Mouse (Mus musculus): Measurements from ENCODE around the gene Ank.
A peak's percentile ranks its signal among the peaks of the same experiment; 100 is the strongest.
"Not testable (repeated sequence)": the region's sequence is repeated elsewhere in the genome, so short reads cannot be mapped to it uniquely, and the experiment has no call there.

Ank gene

DNA sequence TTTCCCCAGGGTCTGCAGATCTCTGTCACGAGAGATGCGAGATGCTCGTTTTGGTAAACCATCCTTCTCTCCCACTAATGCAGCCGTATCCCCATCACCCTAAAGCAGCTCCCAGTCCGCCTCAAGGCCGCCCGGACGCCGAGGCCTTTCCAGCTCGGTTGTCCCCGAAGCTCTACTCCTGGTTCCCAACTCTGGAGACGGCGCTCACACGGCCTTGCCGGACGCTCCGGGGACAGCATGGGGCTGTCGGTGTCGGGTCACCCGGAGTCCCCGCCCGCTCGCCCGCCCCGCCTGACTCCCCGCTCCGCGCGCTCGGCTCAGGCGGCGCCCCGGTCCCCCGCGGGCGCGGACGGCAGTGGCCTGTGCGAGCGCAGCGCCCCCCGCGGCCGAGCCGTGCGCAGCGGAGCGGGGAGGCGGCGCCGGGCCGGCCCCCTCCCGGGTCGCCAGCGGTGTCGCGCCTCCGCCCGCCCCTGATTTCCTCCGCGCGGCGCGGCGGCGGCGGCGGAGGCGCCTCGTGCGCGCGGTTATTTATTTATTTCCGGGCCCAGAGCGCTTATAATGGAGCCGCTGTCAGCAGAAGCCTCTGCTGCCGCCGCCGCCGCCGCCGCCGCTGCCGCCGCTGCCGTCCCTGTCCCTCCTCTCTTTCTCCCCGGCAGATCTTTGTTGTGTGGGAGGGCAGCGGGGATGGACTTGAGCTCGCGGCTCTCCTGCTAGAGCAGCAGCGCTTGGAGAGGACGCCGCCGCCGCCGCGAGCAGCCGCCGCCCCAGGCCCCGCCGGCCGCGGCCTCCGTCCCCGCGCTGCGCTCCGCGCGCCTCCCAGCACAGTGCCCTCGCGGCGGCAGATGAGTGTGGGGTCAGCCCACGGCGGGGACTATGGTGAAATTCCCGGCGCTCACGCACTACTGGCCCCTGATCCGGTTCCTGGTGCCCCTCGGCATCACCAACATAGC is at the start of gene Ank:
Gene Ank (plus strand): TSS at position 547 of the 950 bp plus-strand sequence.
- DNase-seq, result peak; percentile 87 to 93

DNA sequence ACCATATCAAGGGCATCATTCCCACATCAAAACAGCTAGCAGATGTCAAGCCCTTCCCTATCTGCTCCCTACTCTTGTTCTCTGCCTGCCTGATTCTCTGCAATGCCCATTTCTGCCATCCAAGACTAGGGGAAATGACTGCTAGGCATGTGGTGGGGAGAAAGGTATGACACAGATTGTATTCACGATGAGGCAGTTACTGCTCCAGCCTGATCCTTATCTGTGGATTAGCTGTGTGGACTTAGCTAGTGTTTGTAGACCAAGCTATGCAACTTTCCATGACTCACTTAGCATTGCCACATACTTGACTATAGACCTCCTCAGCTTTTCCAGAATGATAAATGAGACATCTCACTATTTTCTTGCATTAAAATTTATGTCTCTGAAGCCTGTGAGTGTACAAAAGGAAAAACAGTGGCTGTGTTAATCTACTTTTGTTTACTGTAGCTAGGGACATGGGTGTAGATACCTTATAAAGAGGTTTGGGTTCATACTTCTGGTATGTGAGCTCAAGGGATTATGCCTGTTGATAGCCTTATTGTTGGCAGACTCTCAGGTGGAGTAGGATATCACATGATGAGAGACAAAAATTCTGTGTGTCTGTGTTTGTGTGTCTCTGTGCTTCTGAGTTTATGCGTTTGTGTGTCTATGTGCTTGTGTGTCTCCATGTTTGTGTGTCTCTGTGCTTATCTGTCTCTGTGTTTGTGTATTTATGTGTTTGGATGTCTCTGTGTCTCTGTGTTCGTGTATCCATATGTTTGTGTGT is 47.7 kb upstream of the Ank start:
- no peak for DNase-seq

DNA sequence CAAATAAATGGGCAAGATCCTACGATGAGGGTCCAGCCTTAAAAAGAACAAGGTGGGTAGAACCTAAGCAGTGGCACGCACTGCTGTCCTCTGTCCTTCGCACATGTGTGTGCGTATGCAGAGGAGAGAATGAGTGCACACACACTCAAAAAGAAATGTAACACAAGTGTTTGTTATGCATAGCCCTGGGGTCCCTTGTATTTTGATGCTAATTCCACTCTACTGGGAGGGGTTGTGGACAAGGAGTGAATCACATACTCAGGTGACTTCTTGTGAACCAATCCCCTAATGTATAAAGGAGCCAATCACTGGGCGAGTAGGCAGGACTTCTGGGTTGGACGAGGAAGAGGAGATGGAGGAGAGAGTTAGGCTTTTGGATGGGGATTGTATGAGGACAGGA is 44.9 kb upstream of the Ank start:
- no peak for DNase-seq

DNA sequence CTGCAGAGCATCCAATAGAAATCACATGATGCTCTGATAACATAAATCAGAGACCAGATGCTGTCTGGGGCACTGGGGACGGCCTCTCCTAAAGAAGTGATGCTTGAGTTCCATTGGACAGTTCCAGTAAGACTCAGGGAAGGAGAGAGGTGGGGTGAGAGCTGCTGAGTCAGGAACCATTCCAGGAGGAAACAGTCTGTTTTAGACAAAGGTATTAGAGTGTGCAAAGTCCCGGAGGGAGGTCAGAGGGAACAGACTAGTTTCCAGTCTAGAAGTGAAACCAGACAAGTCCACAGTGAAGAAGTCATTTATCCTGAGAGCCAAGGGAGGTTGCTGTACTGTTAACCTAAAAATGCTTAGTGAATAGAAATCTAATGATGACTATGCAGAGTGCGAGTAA is 38.9 kb upstream of the Ank start:
- no peak for DNase-seq

DNA sequence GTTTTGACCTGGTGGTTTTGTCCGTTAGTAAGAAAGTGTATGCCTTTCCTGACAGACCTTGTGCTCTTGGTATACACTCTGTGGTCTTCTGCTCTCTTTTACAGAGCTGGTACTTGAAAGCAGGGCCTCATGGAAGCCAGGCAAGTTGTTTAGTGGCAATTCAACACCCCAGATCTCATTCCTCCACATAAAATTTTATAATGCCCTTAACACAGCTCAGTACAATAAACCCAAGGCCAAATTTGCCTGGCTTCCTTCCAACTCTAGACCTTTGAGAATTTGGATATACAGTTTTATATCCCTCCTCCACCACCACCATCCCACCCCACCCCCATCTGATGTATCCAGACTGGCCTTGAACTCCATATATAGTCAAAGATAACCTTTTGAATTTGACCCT is 36.2 kb upstream of the Ank start:
- DNase-seq, result no peak

DNA sequence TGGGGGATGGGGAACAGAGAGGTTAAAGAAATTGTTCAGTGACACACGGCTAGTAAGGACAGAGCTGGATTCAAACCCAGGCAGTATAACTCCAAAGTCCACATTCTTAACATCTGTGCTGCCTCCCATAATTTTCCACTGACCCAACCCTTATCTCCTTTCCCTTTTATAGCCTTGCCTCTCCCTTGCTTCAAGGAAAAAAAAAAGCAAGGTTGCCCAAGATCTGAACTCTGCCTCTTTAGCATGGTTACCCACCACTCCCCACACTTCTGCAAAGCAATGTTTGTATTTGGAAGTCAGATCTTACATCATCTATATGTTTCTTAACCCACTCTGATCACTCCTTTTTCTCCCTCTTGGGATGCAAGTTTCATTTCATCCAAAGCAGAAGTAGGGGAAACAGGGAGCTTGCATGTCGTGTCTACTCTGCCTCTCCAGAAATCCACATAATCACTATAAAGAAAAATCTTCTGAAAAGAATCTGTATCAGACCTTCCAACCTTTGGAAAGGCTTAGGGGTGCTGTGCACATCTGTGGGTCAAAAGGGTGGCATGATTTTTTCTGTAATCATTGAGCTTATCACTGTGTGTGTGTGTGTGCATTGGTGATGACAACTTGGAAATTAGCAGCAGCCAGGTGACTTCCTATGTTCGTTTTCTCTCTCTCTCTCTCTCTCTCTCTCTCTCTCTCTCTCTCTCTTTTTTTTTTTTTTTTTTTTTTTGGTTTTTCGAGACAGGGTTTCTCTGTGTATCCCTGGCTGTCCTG is 33.4 kb upstream of the Ank start:
- DNase-seq, result no peak

DNA sequence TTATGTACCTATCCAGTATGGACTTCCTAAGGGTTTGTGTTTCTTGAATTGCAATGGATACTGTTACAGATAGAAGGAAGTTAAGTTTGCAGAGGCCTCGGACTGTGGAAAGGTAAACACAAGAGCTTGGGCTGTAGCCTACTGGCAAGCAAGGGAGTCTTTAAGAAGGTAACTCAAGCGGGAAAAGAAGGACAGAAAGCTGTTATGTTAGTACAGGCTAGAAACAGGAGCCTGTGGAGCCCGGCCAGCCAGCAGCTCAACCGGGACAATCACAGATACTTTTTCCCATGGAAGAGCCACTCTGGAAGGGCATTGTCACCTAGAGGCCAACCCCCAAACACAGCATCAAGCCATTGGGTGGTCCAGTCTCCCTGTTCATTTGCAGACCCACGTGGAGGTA is 31.1 kb upstream of the Ank start:
- DNase-seq, result no peak

DNA sequence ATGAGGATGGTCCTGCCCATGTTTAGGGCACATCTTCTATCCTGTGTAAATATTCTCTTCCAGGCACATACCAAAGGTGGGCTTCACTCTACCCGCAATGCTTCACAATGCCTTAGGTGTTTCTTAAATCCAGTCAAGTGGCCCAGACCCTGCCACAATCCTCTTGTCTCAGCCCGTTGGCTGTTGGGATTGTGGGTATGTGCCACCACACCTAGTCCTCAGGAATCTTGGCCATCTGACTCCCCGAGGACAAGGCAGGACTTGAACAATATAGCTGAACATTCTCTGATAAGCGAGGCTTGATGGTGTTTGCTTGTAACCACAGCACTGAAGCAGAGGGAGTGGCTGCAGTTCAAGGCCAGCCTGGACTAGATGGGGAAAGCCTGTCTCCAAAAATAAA is 30.3 kb upstream of the Ank start:
- DNase-seq, result no peak

DNA sequence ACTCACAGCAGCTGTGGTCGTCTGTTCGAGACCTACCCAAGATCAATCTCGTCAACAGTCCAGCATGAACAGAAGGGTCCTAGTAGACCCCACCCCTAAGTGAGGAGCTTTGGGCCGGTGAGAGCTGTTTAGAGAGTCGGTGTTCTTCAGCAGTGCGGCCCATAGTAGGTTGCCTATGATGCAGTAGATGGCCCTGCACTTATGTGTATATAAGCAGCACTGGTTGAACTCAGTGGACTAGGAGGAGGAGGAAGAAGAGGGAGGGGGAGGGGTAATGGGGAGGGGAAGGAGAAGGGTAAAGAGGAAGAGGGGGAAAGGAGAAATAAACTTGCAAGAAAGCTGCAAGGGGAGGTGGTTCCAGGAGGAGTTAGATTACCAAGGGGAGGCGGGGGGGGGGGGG is 25.4 kb upstream of the Ank start:
- no peak for DNase-seq

DNA sequence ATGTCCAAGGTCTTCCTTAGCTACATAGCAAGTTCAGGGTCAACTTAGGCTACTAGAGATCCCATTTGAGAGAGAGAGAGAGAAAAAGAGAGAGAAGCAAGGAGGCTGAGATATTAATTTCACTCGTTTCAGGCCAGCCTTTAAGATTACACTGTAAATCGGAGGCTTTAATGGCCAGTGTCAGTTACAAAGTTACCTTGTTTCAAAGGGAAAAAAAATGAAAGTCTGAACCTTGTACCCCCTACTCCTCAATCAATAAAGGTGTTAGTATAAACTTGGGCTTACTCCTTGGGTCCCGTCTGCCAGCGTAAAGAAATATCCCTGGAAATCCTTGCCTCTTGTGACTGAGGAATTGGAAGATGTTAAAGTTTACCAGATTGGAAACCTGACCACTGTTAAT is 24.9 kb upstream of the Ank start:
- DNase-seq, result no peak

DNA sequence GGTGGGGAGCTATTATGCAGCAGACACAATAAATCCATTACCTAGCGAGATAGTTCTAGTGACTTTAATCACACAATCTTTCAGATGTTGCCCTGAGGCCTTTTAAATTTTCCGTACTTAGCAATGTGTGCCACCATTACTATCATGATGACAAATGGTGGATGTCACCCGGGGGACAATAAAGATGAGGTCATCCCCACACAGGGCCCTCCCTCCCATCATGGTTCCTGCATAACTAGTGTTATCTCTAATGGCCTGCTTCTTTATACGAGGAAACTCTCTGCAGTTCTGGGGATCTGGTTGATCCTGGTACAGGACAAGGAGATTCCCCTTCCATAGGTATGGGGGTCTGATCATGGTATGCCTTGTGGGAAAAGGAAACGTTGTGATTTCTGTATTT is 24.5 kb upstream of the Ank start:
- no peak for DNase-seq

DNA sequence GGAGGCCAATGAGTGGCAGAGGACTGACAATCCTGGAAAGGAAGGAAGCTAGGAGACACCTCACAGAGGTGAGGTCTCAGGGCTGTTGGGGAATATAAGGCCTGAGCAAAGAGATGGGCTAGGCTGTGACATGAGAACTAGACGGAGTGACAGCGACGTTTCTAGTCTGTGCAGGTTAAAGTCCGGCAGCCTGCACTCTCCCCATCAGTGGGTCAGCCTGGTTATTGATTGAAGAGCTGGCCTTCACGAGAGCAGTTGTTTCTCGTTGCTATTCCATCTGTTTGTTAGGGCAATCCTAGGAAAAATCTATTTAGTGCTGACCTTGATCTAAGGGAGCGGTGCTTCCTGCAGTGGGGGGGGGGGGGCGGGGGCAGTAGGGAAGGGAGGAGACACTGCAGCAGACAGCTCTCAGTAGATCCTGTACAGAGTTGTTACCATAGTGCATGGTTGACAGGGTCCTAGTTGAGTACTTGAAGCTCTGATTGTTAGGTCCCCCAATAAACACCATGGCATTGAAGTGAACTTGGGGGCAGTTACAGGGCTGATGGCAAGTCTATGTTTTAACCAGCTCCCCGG is 21.6 kb upstream of the Ank start:
- no peak for DNase-seq

DNA sequence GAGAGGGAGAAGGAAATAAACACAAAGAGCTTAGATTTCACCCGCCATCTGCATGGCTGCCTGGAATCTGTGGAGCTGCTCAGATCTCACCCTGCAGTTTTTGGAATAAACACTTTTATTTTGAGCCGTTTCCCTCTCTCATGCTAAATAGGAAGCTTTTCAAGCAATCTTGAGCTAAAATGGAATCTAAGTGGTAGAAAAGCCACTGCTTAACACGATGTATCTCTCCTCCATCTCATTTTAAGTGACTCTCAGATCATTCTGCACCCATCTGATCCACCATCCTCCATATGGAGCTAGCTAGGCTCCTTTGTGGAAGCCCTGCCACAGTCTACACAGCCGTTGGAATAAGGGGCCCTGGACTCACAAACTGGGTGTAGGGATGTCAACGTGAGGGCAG is 15.8 kb upstream of the Ank start:
- DNase-seq, result no peak

DNA sequence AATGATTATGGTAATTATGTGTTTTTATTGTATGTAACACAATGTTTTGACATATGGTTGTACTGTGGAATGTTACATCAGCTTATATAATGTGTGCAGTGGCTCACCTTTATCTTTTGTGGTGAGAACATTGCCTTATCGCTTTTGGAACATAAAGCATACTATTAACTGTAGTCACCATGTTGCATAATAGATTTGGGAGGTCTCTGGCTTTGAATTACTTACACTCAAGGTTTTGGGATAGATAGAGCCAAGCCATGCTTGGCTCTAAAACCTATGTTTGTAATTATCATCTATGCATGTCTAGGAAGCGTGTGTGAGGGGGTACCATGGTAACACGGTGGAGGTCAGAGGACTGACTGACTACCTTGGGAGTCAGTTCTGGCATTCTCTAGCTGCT is 14.7 kb upstream of the Ank start:
- no peak for DNase-seq

DNA sequence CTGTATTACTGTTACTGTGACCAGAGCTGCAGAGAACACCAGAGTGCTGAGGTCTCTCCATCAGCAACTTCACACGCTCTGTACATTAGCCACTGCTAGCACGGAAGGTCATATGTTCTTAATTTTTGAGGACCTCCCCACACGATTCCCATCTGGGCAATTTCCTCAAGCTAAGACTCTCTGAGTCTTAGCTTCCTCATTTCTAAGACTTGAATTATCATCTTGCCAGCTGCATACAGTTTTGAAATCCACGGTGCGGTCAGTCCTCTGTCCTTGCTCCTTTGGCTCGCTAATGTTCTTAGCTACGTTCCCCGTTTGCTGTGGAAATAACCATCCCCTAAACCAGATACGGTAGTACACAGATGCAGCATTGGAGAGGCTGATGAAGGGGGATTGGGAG is 14.0 kb upstream of the Ank start:
- no peak for DNase-seq

DNA sequence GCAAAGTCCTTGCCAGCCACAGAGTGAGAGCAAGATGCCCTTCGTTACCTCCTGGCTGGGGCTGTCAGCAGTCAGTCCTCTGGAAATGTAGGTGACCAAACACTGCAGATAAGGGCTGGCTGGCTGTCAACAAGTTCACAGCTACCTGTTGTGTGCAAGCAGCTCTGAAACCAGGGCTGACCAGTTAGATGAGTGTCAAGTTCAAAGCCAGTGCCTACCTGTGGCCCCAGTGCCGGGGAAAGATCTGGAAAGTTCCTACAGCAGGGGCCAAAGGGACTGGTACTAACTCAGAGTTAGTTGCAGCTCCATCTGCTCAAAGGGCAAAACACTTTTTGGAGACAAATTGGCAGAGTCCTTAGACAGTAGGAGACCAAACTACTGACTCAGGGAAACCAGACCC is 9.5 kb upstream of the Ank start:
- no peak for DNase-seq

DNA sequence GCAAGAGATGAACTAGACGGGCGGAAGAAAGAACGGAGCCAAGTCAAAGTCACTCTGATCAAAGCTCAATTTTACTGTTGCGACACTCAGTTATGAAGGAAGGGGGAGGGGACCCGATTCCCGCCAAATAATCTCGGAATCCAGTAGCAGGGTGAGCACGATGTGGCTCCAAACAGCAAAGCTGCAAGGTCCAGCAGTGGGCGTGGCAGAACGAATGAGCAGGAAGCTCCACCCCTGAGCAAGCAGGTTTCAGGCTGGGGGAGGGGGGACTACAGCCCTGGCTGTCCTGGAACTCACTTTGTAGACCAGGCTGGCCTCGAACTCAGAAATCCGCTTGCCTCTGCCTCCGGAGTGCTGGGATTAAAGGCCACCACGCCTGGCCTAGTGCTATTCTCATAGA is 6.7 kb upstream of the Ank start:
- not testable (repeated sequence) for DNase-seq

DNA sequence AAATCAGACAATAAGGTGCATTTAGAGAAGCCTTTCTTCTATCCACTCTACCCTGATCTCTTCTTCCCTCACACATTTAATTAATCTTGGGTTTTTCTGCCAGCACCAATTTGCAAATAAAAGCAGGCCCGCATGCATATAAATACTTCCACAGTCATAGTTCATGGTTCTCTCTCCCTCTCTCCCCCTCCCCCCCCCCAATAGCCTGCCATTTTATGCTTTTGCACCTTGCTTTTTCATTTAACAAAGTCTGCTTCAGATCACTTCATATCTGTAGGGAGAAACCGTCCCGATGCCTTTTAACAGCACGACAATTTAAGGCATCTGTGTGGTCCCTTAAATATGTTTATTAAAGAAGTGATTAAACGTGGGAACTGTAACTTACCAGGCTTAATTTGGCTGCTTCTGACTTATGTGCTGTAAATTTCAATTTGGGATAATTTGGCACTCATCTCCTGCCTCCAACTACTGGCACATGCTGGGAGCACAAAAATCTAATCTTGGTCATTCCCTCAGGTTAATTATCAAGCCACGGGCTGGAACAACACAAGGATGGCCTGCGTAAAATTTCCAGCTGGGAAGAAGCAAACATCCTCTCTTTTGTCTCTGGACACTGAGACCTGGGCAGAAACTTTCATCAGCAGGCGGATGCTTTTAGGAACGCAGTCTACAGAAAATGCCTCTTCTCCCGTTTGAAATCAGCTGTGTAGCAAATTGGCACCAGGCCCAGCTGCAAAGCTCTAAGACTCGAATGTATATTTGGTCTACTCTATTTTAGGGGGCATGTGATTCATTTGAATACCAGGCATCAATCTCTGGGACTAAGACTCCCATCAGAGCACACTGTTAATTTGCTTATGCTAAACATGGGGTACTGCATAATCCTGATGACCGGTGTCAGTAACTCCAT is 4.9 kb upstream of the Ank start:
- peak in 1 of 2 experiments; percentile 36 for DNase-seq

DNA sequence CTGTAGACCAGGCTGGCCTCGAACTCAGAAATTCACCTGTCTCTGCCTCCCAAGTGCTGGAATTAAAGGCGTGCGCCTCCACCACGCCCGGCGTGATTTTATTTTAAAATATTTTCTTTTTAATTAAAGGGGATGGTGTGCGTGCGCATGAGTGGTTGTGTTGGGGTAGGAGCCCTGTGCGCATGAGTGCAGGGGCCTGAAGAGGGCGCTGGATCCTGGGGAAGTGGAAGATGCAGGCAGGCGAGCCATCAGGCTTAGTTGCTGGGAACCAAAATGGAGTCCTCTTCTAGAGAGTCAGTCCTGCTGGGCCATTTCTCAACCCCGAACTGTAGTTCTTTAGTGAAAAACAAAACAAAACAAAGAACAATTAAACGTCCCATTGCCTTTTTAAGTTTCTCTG is 2.6 kb upstream of the Ank start:
- no peak for DNase-seq

DNA sequence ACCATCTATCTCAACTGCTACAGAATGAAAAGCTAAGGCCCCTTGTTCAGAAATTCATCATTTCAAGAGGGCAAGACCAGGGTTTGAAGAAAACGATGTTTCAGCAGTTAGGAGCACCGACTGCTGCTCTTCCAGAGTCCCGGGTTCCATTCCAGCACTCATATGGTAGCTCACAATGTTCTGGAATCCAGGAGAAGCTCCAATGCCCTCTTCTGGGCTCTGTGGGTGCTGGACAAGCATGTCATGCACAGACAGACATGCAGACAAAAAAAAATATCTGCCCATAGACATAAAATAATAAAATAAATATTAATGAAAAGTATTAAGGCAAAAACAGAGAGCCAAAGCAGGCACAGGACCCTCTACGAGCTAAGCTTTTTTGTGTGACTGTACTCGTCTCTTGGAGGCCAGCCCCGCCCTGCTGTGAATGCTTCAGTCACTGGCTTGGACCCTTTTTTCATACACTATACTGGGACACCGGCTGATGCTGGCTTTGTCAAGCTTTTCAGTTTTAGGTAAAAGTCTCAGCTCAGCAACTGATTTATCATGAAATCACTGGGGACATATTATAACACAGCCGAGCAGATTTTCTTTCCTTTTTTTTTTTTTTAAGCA is 979 bp upstream of the Ank start:
- DNase-seq, result peak; percentile 56 to 69

DNA sequence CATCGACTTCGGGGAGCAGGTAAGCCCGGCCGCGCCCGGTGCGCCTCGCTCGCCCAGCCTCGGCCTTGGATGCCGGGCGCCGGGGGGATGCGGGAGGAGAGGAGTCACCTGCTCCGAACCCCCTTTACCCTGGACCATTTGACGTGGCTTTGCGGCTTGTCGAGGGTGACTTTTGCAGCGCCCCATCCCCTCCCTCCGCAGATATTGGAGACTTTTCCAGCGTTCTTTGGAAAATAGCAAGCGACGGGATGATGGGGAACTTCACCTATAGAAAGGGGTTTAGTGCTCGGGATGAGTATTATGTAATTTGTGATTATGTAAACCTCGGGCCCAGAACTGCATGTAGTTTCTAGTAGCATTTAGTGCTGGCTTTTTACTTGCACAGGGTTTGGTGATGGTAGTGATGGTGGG is 609 bp downstream of the Ank start:
- no peak for DNase-seq

All from cerebellum, postnatal 25 days (tissue).